Mouse (Mus musculus) heart, adult 2 months (tissue): ENCODE data around the gene Rbfox3.

Experiments used
- CTCF ChIP-seq: fragments of 200-600 bp; IDR thresholded peaks from 2 replicates; pipeline ENCODE4 v1.8.1; 2022; ENCODE audit warnings: antibody characterized with exemption, mild to moderate bottlenecking, moderate library complexity
- EP300 ChIP-seq: fragments of 200-500 bp; IDR thresholded peaks from 2 replicates; pipeline ENCODE4 v1.6.1; 2011; ENCODE audit warnings: low read depth, low read length, control low read depth; ENCODE audit not compliant: insufficient read depth
- POLR2A ChIP-seq: fragments of 200-500 bp; IDR thresholded peaks from 2 replicates; pipeline ENCODE4 v1.6.1; 2011; ENCODE audit warnings: mild to moderate bottlenecking, low read depth, low read length, control low read depth; ENCODE audit not compliant: insufficient read depth

DNA sequence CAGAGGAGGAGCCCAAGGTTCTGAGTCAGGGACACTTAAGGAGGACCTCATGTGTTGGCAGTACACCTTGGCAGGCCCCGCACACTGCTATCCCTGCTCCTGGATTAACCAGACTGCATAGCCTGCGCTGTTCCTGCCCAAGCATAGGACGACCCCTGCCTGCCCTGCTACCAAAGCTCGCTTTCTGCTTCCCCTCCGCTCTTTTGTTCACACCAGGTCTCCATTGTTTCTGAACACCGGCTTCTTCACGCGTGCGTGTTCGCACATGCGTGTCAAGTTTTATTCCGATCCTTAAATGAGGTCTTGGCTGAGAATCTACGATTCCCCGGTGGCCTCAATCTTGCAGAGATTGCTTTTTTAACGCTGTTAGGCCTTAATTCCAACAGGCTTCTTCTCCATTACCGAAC is 20.4 kb downstream of the Rbfox3 start:
- TF ChIP-seq CTCF (no peak), POLR2A (no peak), EP300 (no peak)
